Mouse (Mus musculus) embryonic facial prominence, embryonic 12.5 days (tissue): ENCODE results near the gene Sptan1. TPM values are rescaled to one million over a fixed set of nuclear protein-coding genes. Genes with fewer than 3 reads are reported as not detected.
A peak's percentile ranks its signal among the peaks of the same experiment; 100 is the strongest.

Experiments
- ATAC-seq: fragments of 200-750 bp; cut with Nextera tagmentation; 2 replicates; pipeline ENCODE4 v1.8.0; 2017; ENCODE audit not compliant: insufficient number of reproducible peaks, insufficient read depth, low FRiP score, low TSS enrichment
- H3K27ac ChIP-seq: fragments of 300-500 bp; sonication (generic); 2 replicates; pipeline ENCODE4 v1.5.1; 2016; ENCODE audit warnings: mild to moderate bottlenecking
- H3K27me3 ChIP-seq: fragments of 300-500 bp; sonication (generic); 2 replicates; pipeline ENCODE4 v1.6.1; 2016; ENCODE audit warnings: mild to moderate bottlenecking, moderate library complexity
- H3K36me3 ChIP-seq: fragments of 300-500 bp; sonication (generic); 2 replicates; pipeline ENCODE4 v1.6.1; 2016; ENCODE audit warnings: mild to moderate bottlenecking
- H3K4me1 ChIP-seq: fragments of 300-500 bp; sonication (generic); 2 replicates; pipeline ENCODE4 v1.6.1; 2016
- H3K4me2 ChIP-seq: fragments of 300-500 bp; sonication (generic); replicated peaks from 2 replicates; pipeline ENCODE4 v1.6.1; 2016; ENCODE audit warnings: mild to moderate bottlenecking, moderate library complexity
- H3K4me3 ChIP-seq: fragments of 300-500 bp; sonication (generic); 2 replicates; pipeline ENCODE4 v1.5.1; 2016; ENCODE audit warnings: mild to moderate bottlenecking
- H3K9ac ChIP-seq: fragments of 300-500 bp; sonication (generic); 2 replicates; pipeline ENCODE4 v1.6.1; 2016; ENCODE audit warnings: mild to moderate bottlenecking, moderate library complexity
- H3K9me3 ChIP-seq: fragments of 300-500 bp; sonication (generic); 2 replicates; pipeline ENCODE4 v1.6.1; 2016; ENCODE audit warnings: mild to moderate bottlenecking, moderate library complexity
- WGBS: fragments of 180-500 bp; shearing (Covaris S2); methylation state at CpG from one replicate; pipeline ENCODE4 v1.1.7; 2016; 5-methylcytosine and 5-hydroxymethylcytosine counted together
- polyA plus RNA-seq: library from polyadenylated mRNA; unstranded; fragments of >200 nt; fragmentation: Nextera tagmentation; extraction: Ambion mirVana; gene quantifications from 2 replicates; pipeline ENCODE4 v1.2.1, GENCODE M21; 2016

The Sptan1 gene
- polyA plus RNA-seq, 1 experiment from 2014 or later: 101 TPM

GRCm38 (mm10) chr2:29964354-29965249, 758 bp upstream of the Sptan1 start:
- Histone ChIP-seq H3K4me1 (peaks cover 30% of the 10 kb centered on the region), H3K9ac (peak overlapping the region; percentile 90), H3K9me3 (no peaks in the 10 kb centered on the region), H3K4me2 (peak overlapping the region; percentile 61), H3K4me3 (peak overlapping the region; percentile 83), H3K27ac (peak overlapping the region; percentile 88), H3K36me3 (peaks cover 17% of the 10 kb centered on the region), H3K27me3 (no peaks in the 10 kb centered on the region)
- no peak for ATAC-seq
- 18% methylated on average over 10 of the region's 10 CpGs for WGBS

GRCm38 (mm10) chr2:29965906-29966305, 546 bp downstream of the Sptan1 start:
- ATAC-seq: peak; percentile 13; the same call in 1 of the 2 replicates
- WGBS: 2% methylated on average over 28 of the region's 41 CpGs

GRCm38 (mm10) chr2:29966826-29967225, 1.5 kb downstream of the Sptan1 start:
- WGBS: 72% methylated on average over 2 of the region's 2 CpGs
- peaks cover 18% of the 10 kb centered on the region for H3K36me3 ChIP-seq
- H3K27me3 ChIP-seq: no peaks in the 10 kb centered on the region
- no peaks in the 10 kb centered on the region for H3K9me3 ChIP-seq
- ATAC-seq: no peak
- H3K27ac ChIP-seq: no peak overlapping the region
- H3K4me2 ChIP-seq: peak overlapping the region; percentile 61
- H3K4me3 ChIP-seq: peak overlapping the region; percentile 83
- H3K4me1 ChIP-seq: peaks cover 32% of the 10 kb centered on the region
- 0 out of 2 replicates have a peak overlapping the region, but pooled peaks have one; percentile 90 for H3K9ac ChIP-seq

More at GRCm38 (mm10) chr2:29965906-29966305, 546 bp downstream of the Sptan1 start:
- Histone ChIP-seq H3K27ac (peak overlapping the region; percentile 86), H3K36me3 (peaks cover 18% of the 10 kb centered on the region), H3K27me3 (no peaks in the 10 kb centered on the region), H3K4me3 (peak overlapping the region; percentile 83), H3K9ac (peak overlapping the region; percentile 90), H3K9me3 (no peaks in the 10 kb centered on the region), H3K4me1 (peaks cover 30% of the 10 kb centered on the region), H3K4me2 (peak overlapping the region; percentile 61)

DNA sequence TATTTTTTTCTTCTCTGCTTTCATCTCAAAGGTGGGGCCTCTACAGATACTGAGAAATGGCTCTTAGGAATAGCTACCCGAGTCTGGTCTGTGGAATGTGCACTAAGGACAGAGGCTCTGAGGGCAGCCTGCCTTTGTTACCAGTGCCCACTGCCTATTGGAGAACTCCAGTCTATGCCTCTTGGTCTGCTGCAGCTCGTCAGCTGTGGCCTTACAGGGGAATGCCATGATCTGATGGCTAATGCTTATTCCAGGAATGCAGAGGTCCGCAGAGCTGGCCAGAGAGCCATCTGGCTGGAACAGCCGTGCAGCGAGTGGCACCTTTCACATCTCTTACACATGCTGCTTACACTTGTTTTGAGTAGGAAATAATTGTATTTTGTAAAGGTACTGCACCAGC, 2.4 kb downstream of the Sptan1 start:
- WGBS: 66% methylated on average over 5 of the region's 5 CpGs
- Histone ChIP-seq H3K27ac (no peak overlapping the region), H3K4me2 (peak overlapping the region; percentile 61), H3K9me3 (no peaks in the 10 kb centered on the region), H3K36me3 (peaks cover 18% of the 10 kb centered on the region), H3K4me1 (peaks cover 34% of the 10 kb centered on the region), H3K9ac (no peak overlapping the region), H3K4me3 (no peak overlapping the region; the same call in 1 of the 2 replicates), H3K27me3 (no peaks in the 10 kb centered on the region)
- no peak for ATAC-seq

DNA sequence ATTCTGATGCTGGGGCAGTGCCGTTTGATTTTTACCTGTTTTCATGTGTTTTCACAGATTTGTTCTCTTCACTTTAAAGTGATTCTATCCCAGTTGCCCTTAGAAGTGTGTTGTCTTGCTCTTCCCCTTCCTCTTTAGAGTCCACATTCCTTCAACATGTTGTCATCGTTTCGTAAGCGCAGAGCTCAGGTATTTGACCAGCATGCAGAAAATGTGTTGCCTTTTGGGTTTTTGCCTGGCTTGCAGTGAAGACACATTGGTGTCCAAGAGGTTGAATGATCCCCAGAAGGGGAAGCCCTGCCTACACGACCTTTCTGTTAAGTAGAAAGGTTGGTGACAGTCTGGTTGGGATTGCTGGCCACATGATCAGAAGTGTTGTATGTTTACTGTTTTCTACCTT, 3.3 kb downstream of the Sptan1 start:
- no peak overlapping the region for H3K4me3 ChIP-seq
- WGBS: 69% methylated on average over 5 of the region's 5 CpGs
- H3K9ac ChIP-seq: no peak overlapping the region
- no peak for ATAC-seq
- peaks cover 36% of the 10 kb centered on the region for H3K4me1 ChIP-seq
- H3K27ac ChIP-seq: no peak overlapping the region
- H3K4me2 ChIP-seq: no peak overlapping the region
- H3K9me3 ChIP-seq: no peaks in the 10 kb centered on the region
- H3K27me3 ChIP-seq: no peaks in the 10 kb centered on the region
- peaks cover 18% of the 10 kb centered on the region for H3K36me3 ChIP-seq

- no peak overlapping the region for H3K4me2 ChIP-seq
- H3K4me3 ChIP-seq: no peak overlapping the region
- H3K4me1 ChIP-seq: peaks cover 24% of the 10 kb centered on the region
- peaks cover 28% of the 10 kb centered on the region for H3K36me3 ChIP-seq
- no peaks in the 10 kb centered on the region for H3K27me3 ChIP-seq
- ATAC-seq: no peak
- H3K27ac ChIP-seq: peak overlapping the region; percentile 67
- H3K9me3 ChIP-seq: no peaks in the 10 kb centered on the region
- WGBS: 76% methylated on average over 9 of the region's 9 CpGs
- H3K9ac ChIP-seq: no peak overlapping the region
These were observed 6.7 kb downstream of the Sptan1 start for GRCm38 (mm10) chr2:29971838-29972635.

GRCm38 (mm10) chr2:29973525-29973924, 8.2 kb downstream of the Sptan1 start:
- no peak overlapping the region for H3K9ac ChIP-seq
- H3K4me1 ChIP-seq: peaks cover 11% of the 10 kb centered on the region; the same call in 1 of the 2 replicates
- no peaks in the 10 kb centered on the region for H3K9me3 ChIP-seq
- no peak overlapping the region for H3K4me3 ChIP-seq
- H3K27ac ChIP-seq: no peak overlapping the region
- ATAC-seq: no peak
- H3K36me3 ChIP-seq: peaks cover 30% of the 10 kb centered on the region
- no peaks in the 10 kb centered on the region for H3K27me3 ChIP-seq
- H3K4me2 ChIP-seq: no peak overlapping the region
- WGBS: 33% methylated on average over 1 of the region's 2 CpGs

GRCm38 (mm10) chr2:29977307-29977706, 11.9 kb downstream of the Sptan1 start:
- Histone ChIP-seq H3K4me2 (no peak overlapping the region), H3K36me3 (peaks cover 48% of the 10 kb centered on the region), H3K27ac (no peak overlapping the region), H3K4me1 (0 out of 2 replicates have a peak, but pooled peaks cover 3% of the 10 kb centered on the region), H3K4me3 (no peak overlapping the region), H3K9ac (no peak overlapping the region), H3K27me3 (no peaks in the 10 kb centered on the region), H3K9me3 (no peaks in the 10 kb centered on the region)
- ATAC-seq: no peak

- H3K9ac ChIP-seq: no peak overlapping the region
- no peaks in the 10 kb centered on the region for H3K9me3 ChIP-seq
- no peaks in the 10 kb centered on the region for H3K27me3 ChIP-seq
- H3K4me2 ChIP-seq: no peak overlapping the region
- 85% methylated on average over 1 of the region's 1 CpGs for WGBS
- H3K4me1 ChIP-seq: no peaks in the 10 kb centered on the region
- H3K36me3 ChIP-seq: peaks cover 75% of the 10 kb centered on the region
- no peak for ATAC-seq
- H3K27ac ChIP-seq: no peak overlapping the region
- H3K4me3 ChIP-seq: no peak overlapping the region
These were observed 15.3 kb downstream of the Sptan1 start for GRCm38 (mm10) chr2:29980661-29981060.

DNA sequence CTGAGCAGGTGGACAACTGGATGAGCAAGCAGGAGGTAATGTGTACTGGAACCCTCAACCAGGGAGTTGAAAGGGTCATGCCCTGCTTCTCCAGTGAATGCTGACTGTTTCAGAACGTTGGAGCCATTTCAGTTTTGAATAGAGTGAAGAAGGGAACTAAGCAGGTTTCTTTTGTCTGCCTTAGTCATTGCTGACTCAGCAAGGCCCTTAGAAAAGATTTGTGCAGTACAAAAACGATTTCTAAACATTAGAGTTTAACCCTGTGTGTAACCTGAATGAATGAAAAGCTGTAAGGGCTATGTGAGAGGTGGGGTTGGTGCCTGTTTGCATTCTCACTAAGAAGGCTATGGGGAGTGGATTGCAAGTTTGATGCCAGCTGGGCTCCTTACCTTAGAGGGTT, 26.6 kb downstream of the Sptan1 start:
- no peaks in the 10 kb centered on the region for H3K4me1 ChIP-seq
- no peak overlapping the region for H3K4me2 ChIP-seq
- WGBS: 69% methylated on average over 2 of the region's 2 CpGs
- no peak overlapping the region for H3K9ac ChIP-seq
- no peak overlapping the region for H3K27ac ChIP-seq
- H3K9me3 ChIP-seq: no peaks in the 10 kb centered on the region
- H3K4me3 ChIP-seq: no peak overlapping the region
- no peaks in the 10 kb centered on the region for H3K27me3 ChIP-seq
- no peak for ATAC-seq
- peaks cover 95% of the 10 kb centered on the region for H3K36me3 ChIP-seq

DNA sequence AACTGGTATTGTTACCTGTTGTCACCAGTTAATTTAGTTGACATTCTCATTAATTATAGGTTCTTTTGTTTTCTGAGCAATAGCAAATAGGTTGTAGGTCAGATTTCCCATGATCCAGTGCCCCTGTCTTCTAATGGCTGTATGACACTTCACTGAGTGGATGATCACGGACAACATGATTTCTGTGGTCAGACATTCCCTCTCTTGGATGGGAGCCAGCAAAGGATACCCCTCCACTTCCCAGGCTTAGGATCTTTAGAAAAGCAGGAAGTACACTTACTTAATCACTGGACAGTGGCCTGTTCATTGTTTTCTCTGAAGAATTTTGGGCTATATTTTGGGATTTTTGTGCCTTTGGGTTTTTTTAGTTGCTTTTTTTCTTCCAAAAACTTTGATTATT, 43.7 kb downstream of the Sptan1 start:
- no peak overlapping the region for H3K9ac ChIP-seq
- no peaks in the 10 kb centered on the region for H3K9me3 ChIP-seq
- 73% methylated on average over 1 of the region's 1 CpGs for WGBS
- H3K27me3 ChIP-seq: no peaks in the 10 kb centered on the region
- H3K36me3 ChIP-seq: peaks cover 94% of the 10 kb centered on the region
- no peak overlapping the region for H3K4me2 ChIP-seq
- H3K4me1 ChIP-seq: no peaks in the 10 kb centered on the region
- H3K27ac ChIP-seq: no peak overlapping the region
- ATAC-seq: no peak
- no peak overlapping the region for H3K4me3 ChIP-seq
